Mouse (Mus musculus) retina, postnatal 1 day (tissue): Measurements from ENCODE around the gene Selenok.

ENCODE experiments used
- DNase-seq: peaks from one replicate; pipeline ENCODE4 v3.0.0-alpha.2; 2012

The Selenok gene

DNA sequence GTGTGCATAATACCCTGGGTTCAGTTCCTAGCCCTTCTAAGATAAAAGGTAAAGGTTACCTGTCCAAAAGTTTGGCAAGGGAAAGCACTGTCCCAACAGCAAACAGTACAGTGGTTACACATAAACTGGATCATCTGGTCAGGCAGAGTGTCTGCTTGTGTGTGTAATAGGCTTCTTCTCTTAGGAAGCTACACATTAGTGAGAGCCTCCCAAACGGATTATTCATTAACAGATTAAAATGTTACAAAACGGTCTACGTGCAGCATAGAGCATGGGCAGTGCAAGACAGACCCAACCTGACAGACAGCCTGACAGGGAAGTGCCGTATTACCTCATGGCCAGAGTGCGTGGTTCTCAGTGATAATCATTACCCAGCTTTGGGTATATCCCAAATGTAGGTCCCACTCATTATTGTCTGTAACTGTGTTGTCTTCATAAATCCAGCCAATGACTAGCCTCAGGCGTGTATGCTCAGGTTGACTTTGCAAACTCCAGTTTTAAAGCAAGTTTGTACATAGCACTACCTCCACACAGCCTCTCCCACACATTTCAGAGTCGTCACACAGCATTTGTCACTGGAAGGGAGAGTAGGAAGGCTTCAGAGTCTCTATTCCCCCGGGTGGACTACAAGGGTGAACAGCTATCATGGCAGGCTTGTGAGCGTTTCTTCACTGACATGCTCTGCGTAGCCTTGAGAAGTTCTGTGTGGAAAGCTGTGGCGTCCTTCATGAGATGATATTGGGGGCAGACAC is 28.1 kb downstream of the Selenok start:
- DNase-seq = no peak

DNA sequence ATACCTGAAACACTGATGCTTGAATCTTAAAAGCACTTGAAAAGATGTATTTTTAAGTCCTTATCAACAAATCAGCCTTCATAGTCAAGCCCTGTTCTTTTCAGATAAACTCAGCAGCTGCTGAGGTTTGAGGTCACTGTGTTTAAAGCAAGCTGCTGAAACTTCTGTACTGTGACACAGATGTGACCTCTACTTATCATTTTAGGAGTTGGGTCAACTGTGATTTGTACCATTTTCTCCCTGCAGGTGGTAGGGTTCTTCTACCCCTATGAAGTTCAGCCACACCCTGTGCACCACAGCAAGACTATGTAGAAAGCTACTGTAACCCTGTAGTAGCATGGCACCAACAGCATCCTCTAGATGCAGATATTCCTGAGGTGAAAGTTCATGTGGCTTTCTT is 29.2 kb downstream of the Selenok start:
- no peak for DNase-seq

DNA sequence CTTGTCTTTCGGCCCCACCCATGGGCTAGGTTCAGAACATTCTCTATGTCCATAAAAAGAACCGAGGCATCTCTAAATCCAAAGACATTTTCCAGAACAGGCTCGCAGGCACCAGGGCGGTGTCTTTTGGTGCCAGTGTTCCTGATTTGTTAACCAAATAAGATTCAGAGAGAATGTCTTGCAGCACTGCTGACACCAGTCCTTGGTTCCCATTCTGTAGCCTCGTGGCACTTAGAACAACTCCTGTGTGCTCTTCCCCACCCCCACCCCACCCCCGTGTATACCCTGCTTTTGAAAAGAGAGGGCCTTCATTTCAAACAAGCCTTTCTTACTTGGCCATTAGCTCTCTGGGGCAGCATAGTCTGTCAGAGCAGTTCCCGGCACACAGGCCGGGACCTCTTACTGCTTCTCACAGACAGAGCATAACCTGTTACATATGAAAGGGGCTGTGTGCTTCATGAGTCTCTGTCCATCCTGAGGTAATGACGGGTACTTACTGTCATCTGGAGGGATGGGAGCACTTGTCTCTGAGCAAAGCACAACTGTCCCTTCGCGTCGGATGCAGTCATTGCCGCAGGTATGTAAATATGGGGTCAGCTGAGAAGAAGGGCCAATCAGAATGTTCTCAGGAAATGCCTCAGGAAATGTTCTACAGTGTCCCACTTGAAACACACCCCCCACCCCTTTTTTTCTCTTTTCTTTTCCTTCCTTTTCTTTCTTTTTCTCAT is 30.8 kb downstream of the Selenok start:
- DNase-seq = no peak

DNA sequence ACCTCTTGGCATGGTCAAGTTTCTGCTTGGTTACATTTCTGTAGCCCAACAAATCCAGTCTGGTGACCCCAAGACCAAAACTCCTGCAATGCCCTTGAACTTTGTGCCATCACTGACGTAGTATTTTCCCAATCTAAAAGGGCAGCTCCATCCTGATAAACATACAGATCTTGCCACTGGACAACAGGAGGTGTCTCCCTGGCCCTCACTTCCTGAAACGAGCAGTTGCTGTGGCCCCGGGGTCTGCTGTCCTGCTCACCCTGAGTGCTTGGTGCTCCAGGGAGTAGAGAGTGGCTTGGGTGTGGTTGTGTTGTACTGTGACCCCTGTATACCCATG is 31.3 kb downstream of the Selenok start:
- no peak for DNase-seq

DNA sequence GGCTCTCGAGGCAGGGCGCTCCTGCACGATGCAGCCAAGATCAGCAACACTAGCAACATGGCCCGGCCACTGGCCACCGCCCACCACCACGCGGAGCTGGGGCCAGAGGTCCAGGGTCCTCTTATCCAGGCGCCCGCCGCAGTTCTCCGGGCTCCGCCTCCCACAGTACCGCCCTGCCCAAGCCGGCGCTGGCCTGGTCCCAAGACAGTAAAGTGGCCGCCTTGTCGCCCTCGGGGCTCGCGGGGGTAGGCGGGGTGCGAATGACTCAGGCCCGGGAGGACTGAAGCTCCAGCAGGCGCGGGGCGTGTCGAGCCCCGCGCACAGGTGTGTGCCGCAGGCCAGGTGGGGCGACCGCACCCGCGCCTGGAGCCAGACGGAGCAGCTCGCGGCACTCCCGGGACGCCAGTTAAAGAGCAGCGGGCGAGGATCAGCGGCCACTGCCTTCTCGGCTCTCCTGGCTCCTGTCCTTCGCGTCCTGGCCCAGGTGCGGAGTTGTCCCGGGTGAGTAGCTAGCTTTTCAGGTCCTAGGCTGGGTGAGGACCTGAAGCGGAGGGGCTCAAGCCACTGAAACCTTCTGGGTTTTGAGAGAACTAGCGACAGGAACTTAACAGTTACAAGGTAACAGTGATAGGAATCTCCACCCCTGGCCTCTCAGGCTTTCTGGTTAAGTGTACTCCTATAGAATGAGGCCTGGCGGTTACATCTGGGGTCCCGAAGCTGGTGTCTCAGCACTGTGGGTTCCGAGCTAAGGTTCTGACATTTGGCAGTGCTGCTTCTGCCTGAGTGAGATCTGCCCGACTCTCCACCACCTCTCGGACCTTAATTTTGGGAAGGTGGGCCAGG is 40.8 kb downstream of the Selenok start, which contains the start of the genes Il17rb and Chdh:
Il17rb (minus strand) TSS at position 164 of the 843 bp plus-strand sequence.
Chdh (plus strand) TSS at position 291 of the 843 bp plus-strand sequence.
- peak; percentile 74 for DNase-seq

DNA sequence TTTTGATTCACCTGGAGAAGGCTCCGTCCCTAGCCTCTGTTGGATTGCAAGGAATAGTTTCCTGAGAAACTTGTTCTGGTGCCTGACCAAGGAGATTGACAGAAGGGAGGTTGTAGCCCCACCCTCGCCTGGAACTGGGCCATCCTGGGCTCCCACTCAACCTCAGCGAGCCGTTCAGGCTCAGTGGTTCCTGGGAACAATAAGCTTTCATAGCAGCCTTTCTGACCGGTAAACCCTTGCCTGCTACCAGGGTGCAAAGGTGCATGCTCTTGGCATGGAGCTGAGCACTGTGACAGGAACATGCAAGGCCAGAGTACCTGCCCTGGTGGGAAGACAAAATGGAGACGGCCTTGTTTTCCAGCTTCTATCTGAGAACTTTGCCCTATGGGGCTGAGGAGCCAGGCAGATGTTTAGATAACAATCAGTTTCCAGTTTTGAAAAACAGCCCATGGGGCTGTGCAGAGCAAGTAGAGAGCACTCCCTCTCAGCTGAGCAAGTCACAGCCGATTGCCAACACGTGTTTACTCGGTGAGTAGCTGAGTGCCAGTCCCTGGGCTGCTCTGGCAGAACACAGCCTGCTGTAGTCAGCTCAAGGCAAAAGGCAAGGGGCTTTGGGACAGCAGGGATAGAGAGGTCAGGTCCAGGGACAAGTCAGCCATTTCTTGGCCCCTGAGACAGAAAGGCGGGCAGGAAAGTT is 41.9 kb downstream of the Selenok start:
- no peak for DNase-seq

DNA sequence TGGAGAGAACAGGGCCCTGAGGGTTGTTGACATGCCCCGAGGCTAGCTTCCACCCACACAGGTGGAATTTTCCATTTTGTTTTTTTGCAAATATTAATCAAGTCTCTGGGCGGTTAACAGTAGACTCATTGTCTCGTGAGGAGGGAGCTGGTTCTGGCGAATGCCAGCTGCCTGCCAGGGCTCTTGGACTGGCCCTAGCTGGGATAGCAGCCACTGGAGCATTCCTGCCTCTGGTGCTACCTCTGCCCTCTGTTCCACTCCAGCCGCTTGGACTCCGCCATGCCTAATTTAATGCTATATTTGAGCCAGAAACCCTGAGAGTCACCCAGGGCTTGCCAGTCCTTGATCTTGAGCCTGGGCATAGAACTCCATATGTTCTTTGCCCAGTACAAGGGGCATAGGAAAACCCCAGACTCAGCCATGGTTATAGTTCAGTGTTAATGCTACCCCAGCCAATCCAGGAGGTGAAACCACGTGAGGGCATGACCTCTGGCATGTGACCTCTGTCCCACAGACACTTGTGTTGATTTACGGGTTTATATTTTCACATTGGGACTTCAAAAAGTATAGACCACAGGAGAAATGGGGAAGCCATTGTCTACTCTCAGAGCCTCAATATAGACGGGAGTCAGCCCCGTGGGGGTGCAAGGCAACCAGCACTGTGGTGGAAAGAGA is 43.9 kb downstream of the Selenok start:
- DNase-seq = no peak

DNA sequence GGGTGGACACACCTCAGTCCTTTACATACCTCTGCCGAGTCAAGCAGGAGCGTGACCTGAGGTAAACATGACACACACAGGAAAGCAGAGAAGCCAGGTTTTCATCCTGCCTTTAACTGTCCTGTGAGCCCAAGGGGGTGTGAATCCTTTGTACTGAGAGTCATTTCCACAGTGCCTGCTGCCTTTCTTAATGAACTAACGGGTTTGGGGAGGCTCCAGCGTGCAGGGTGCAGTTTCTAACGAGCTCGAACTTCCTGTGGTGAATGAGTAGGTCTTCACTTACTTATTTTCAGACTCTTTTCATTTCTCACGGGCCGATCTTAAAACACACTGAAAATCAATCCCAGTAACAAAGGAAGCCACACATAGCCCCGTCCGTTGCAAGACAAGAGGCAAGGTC is 46.4 kb downstream of the Selenok start:
- DNase-seq = no peak

DNA sequence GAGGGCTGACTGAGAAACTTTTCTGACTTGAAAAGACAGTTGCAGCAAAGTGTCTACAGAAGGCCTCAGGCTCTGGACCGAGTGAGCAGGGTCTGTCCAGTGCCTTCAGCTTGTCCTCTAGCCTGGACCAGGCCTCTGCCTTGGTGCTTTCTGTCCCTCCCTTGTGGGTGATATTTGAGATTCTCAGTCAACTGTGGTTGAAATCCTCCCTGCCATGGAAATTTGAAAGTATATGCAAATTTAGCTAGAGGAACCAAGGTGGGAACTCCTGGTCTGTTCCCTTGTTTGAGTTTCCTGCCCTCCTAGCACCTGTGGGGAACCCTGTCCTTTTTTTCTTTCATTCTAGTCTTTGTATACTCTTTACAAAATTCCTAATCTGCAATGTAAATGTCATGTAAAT is 46.9 kb downstream of the Selenok start:
- no peak for DNase-seq

DNA sequence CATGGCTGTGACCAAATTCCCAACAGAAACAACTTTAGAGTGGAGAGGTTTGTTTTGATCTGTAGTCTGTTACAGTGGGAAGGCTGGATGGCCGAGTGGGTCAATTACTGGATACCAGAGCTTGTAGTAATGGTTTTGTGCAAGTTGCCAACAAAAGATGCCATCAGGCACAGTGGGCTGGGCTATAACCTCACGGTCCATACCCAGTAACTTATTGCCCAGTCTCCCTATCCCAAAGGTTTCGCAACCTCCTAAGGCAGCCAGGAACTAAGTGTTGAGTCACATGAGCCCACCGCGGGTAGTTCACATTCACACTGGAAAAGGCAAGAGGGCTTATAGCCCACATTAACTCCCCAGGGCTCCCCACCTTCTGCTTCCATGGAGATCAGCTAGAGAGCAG is 48.6 kb downstream of the Selenok start:
- no peak for DNase-seq

DNA sequence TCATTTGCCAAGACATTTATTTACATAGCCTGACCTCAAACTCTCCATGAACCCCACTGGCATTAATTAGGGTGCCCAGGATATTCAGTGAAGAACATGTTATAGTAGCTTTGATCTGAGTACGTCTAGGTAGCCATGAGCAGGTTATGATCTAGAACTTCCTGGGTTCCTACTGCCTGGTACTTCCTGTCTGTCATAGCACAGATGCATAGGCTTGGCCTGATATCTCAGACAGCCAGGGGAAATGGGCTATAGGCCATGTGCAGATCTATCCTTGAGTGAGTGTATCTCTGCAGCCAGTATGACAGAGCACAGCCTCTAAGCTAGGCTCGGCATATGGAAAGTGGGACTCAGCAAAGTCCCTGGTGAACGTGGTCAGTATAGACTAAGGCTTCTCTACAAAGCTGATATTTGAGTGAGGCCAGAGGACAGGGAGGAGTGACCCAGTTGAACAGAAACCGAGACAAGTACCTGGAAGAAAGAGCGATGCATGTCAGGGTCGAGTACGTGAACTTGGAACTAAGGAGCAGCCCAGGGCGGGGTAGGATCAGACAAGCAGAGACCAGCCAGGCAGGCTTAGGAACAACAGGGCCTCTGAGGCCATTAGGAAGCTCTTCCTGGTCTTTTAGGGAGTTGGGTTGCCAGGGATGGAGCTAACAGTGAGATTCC is 49.8 kb downstream of the Selenok start:
- no peak for DNase-seq

DNA sequence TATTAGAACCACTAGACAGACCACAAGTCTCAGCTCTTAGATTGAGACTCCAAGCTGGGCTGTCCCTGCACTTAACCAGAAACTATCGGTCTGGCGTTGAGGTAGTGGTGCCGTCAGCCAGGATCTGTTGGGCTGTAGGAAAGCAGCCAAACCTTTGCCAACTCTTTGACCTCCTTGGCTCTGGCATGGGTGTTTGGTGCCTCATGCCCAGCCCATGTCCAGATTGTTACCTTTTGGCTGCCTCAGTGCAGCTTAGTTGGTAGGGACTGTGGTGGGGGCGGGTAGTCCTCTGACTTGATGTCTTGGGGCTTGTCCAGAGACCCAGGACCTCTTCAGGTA is 50.3 kb downstream of the Selenok start:
- DNase-seq = no peak

DNA sequence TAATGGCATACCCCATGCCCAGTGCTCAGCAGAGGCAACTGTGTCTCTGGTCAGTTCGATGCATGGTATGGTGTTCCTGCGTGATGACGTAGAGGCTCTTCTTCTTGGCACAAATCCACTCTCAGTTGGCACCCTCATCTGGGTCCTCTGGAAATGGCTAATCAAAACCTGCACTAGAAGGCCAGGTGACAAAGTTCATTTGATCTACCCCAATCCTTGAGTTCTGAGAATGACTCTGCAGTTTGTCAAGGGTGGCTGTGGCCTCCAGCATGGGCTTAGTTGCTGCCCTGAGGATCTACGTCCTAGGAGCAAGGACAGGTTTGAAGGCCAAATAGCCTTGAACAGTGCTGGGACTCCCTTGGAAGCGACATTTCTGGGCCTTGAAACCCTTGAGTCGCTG is 50.7 kb downstream of the Selenok start:
- no peak for DNase-seq

DNA sequence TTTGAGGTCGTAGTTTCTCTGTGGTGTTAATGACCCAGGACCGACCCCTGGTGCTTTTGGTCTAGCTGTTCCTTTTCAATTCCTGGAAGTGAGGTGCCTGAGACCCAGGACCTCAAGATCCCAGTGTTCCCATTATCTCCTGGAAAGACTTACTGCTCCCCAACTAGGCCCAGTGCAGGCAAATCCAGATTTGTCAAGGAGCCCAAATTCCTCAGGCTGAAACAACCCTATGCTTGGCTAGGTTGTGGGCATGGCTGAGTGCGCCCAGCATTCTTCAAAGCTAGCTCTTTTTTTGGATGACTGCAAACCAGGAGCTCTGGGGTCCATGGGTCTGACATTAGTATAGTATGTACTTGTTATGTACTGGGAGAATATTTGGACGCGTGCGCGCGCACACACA is 51.3 kb downstream of the Selenok start:
- no peak for DNase-seq

DNA sequence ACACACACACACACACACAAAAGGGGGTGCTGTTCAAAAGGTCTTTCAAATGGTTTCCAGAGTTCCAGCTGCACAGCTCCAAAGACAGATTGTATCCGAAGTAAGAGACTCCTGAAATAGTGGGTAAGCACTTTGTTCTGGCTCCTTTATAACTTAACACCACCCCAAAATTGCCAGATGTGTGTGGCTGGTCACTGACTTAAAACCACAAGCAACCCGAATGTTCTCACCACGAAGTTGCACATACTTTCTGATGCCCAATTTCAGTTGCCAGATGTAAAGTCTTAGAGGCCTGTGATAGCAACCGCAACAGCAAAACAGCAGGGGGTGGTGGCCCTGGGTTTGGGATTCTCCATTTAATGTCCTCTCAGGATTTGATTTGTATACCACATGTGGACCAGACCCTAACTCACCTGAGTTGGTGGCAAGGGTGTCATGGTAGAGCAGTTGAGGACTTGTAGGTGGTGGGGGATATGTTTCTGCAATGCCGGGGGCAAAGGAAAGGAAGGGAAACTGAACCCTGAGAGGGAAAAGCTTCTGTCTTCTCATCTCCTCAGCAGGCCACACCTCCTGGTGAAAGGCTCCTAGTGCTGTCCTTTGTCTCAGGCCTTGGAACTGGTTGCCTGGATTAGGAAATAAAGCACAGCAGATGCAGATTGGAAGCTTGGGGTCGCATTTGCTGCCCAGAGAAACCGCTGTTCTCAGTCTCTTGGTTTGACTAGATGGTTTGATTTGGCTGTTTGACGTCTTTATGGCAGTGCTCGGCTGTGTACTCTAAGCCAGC is 51.9 kb downstream of the Selenok start:
- no peak for DNase-seq

DNA sequence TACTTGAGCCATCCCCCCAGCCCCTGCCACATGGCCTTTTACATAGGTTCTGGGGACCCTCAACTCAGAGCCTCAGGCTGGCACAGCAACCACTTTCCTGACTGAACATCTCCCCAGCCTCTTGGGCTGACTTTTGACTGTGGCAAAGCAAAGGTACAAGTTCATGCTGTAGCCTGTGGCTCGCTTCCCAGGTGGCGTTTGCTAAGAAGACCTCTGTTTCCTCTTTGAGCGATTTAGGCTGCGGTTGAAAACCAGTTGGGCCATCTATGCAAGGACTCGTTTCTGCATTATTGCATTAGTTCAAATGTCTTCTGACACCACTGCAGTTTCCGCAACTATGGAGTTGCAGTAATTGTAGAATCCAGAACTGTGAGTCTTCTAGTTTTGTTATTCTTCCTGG is 54.4 kb downstream of the Selenok start:
- DNase-seq = no peak

DNA sequence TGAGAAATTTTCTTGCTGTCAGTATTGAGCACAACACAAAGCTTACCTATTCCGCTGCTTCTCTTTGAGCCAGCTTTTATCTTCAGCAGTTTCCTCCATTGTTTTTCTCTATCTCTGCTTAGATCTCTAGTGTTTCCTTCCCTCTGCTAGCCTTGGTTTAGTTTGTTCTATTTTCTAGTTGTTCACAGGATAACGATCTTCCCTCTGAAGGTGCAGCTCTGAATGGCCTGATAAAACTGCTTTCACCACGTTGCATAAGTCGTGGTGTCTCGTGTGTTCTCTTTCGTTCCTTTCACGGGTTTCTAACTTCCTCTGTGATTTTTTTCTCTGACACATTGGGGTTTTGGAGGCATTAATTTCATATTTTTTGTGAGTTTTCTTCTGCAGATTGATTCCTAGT is 56.3 kb downstream of the Selenok start:
- no peak for DNase-seq
